Mouse (Mus musculus): ENCODE measurements around the gene Gm14124.
"Not testable (repeated sequence)": the region's sequence is repeated elsewhere in the genome, so short reads cannot be mapped to it uniquely, and the experiment has no call there.

Gm14124 gene

GRCm38 (mm10) chr2:150257291-150257690, at the start of gene Gm14124:
TSS of gene Gm14124 (plus strand) at chr2:150257517.
- not testable (repeated sequence) for DNase-seq

DNA sequence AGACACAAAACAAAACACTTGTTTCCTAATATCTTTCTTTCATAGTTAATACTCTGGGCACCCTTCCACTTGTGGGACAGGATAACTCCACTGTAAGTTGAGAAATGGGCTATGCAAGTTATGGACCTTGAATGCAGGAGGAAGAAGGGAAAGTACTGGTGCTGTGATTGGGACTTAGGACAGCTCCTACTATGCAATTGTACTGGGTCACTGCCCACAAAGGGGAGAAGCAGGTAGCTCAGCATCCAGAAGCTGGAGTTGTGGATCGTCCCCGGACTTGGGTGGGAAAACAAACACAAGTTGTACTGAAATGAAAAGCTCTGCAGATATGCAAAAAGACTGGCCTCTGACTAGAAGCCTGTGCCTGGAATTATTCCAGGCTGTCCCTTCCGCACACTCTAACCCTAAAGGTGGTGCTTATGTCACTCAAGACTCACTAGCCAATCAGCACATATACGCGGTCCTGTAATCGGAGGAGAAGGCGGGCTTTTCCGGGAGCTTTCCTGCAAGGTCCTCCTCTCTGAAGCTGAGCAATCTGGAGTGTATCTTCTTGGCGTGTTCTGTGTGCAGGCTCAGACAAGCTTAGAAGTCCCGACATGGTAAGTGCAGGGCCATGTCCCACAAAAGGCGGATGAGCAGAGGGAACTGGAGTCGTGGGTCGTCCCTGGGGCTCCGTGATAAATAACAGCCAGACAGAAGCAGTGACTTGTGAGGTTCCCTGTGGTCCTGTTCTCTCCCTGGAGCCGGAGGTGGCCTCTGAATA, 39.5 kb upstream of the Gm14124 start, which contains the start of gene Zfp937:
Gene Zfp937 (plus strand): TSS at position 474 of the 763 bp plus-strand sequence.
- peak; percentile 57 for DNase-seq

- not testable (repeated sequence) for DNase-seq
Observed at GRCm38 (mm10) chr2:150218363-150218725, 39.0 kb upstream of the Gm14124 start.

DNA sequence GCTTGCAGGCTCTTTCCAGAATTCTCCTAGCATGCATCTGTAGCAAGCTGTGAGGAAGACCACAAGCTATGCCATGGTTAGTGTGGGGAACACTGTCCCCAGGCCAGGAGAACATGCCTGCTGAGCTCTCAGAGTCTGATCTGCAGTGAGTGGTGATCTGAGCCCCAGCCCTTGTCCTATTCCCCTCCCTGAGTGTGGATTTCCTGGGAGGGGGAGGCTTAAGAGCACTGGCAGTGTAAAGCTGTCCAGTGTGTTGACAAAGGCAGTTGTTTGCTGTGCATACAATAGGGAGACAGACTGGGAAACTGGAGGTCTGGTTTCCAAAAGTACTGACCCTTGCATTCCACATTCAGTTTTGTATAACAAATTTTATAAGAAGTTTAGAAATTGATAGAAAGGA, 34.1 kb upstream of the Gm14124 start:
- DNase-seq = not testable (repeated sequence)

DNA sequence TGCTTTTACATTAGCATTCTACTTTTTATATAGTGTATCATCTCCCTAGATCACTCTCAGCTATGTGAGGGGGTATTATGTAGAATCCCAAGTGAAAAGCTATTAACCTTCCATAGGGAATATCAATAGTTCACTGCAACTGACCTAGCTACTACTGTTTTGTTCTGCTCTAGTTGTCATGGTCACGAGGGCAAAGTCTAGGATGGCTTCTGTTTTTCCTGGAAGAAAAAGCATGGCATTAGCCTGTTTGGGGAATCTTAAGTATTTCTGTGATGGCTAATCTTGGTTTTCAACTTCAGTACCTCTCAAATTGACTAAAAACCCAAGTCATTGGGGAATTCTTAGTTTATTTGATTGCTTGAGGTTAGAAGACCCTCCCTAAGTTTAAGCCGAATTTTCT, 14.1 kb upstream of the Gm14124 start:
- DNase-seq = no peak

DNA sequence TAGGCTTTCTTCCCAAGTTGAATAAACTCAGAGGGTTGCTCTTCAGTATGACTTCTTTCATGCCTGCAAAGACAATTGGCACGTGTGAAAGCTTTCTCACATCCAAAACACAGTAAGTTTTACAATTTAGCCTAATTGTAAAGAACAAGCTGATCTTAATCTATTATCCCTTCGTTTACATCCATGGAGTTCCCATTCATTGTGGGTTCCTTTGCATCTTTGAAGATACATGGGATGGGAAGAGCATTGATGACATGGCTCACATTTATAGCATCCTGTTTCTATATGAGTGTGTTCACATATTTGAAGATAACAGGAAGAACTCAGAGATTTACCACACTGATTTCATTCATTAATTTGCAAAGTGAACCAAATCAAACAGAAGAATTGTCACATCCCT, 1.8 kb upstream of the Gm14124 start, which contains the start of gene Gm21994:
Gene Gm21994 (minus strand): TSS at position 101 of the 400 bp plus-strand sequence.
- not testable (repeated sequence) for DNase-seq

- DNase-seq = not testable (repeated sequence)
Observed at GRCm38 (mm10) chr2:150256861-150257260, 456 bp upstream of the Gm14124 start.

DNA sequence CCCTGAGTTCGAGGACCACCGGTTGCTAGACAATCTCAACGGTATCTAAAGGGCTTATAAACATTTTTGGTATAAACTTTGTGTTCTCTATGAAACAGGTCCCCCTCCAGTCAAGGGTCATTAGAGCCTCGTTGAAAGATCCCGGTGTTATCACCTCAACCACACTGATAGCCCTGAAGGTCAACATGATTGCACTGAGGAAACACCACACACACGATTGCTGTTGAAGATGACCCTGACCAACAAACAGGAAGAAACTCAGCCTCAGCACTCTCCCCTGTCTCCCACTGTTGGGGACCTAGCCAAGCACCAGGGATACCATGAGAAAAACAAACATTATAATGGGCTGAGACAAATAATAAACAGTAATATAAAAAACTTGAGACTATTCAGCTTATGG, 36.4 kb downstream of the Gm14124 start:
- no peak for DNase-seq

DNA sequence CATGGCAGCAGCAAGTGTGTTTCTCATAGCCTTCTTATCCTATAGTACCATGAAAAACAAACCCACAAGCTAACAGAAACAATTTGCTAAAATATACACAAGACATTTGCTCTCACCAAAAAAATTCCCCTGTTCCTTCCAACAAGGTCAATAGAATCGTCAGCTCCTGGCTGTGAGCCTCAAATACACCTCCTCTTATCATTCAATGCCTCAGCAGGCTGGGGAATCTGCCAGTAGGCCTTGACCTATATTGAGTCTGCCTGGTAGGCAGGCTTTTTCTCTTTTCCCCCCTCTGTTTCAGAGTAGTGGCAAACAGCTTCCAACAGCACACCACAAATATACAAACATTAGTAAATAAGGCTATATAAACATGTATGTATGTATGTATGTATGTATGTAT, 41.8 kb downstream of the Gm14124 start:
- DNase-seq = no peak

GRCm38 (mm10) chr2:150307183-150307773, 50.0 kb downstream of the Gm14124 start:
- no peak for DNase-seq

GRCm38 (mm10) chr2:150310952-150311884, 53.9 kb downstream of the Gm14124 start:
- DNase-seq = peak; percentile 80

- no peak for DNase-seq
Observed at GRCm38 (mm10) chr2:150316140-150316539, 58.8 kb downstream of the Gm14124 start.

GRCm38 (mm10) chr2:150318973-150319372, 61.7 kb downstream of the Gm14124 start:
- no peak for DNase-seq

Measured in right cerebral cortex, postnatal 4 days (tissue).